Mouse (Mus musculus): ENCODE results near the gene Sass6. TPM values are rescaled to one million over a fixed set of nuclear protein-coding genes. Genes with fewer than 3 reads are reported as not detected.
"Not testable (repeated sequence)": the region's sequence is repeated elsewhere in the genome, so short reads cannot be mapped to it uniquely, and the experiment has no call there.

Gene Sass6
- total RNA-seq, 2 experiments from 2014 or later, result 8.2 to 9.2 TPM

DNA sequence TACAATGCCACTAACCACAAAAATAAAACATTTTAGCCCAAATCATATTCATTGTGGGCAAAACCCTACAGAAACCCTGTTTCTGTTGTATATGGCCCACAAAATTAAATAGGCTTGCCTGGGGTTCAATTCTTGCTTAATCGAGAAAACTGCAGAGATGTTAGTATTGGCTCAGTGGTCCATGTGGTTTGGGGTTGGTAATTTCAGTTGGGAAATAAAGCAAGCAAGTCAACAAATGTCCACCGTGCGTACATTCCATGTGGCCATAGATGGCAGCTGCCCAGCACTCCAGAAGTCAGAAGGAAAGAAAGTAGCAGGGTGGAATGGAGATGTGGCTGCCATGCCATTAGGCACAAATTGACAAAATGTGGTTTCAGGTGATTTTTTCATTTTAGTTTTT, 38.2 kb downstream of the Sass6 start:
- DNase-seq, result no peak

DNA sequence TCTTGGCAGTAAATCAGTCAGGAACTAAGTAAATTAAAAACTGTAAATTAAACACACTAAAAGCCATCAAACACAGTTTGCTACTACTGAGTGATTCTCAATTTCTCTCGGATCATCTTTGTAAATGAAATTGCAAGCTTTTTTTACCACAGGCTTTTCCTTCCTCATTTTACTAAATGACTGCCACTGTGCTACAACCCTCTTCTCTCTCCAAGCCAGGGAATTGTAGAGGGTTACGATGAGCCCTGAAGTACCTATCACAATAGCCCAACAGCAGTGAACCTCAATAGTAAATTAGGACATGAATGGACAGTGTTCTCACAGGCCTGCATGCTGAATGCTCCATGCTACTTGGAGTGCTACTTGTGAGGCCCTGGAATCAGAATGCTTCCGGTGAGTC, 39.3 kb downstream of the Sass6 start:
- DNase-seq, result no peak

- no peak for DNase-seq
Measured at GRCm38 (mm10) chr3:116634853-116635252, 40.1 kb downstream of the Sass6 start.

- DNase-seq, result no peak
Measured at GRCm38 (mm10) chr3:116635799-116636198, 41.0 kb downstream of the Sass6 start.

GRCm38 (mm10) chr3:116637693-116638476, 43.1 kb downstream of the Sass6 start:
- no peak for DNase-seq

GRCm38 (mm10) chr3:116638572-116638971, 43.8 kb downstream of the Sass6 start:
- no peak for DNase-seq

- no peak for DNase-seq
Measured at GRCm38 (mm10) chr3:116640024-116640423, 45.2 kb downstream of the Sass6 start.

GRCm38 (mm10) chr3:116641811-116642371, 47.1 kb downstream of the Sass6 start:
- DNase-seq, result no peak

DNA sequence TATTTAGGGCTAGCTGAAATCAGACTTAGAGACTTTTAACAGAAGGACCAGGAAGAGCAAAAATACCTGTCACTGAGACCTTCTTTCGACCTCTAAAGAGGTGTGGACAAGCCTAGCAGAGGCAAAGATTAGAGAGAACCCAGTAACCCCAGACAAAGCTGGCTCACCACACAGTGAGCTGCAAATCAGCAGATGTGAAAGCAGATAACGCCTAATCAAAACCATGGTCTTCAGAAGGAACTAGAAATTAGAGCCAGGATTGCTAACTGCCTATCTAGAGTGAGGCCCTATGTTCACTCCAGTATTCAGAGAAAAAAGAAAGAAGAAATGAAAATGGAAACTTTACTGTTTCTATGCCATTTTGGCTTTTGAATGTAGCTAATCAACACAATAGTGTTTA, 47.6 kb downstream of the Sass6 start:
- no peak for DNase-seq

- DNase-seq, result no peak
Measured at GRCm38 (mm10) chr3:116646387-116646786, 51.6 kb downstream of the Sass6 start.

DNA sequence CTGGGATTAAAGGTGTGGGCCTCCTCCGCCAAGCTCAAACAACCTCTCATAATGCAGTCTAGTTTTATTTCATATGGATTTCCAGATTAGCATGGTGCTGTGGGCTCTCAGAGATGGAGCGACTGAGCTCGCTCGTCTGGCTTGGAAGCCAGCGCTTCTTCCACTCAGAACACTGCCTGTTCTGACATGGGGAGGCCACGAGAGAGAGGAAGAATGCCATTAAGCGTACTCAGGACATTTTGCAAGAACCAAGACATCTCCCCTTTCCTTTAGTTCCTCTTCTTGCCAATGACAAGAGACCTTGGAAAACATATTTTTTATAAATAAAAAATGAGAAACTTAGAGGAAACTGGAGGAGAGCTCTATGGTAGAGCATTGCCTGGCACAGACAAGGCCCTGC, 54.0 kb downstream of the Sass6 start:
- DNase-seq, result no peak

DNA sequence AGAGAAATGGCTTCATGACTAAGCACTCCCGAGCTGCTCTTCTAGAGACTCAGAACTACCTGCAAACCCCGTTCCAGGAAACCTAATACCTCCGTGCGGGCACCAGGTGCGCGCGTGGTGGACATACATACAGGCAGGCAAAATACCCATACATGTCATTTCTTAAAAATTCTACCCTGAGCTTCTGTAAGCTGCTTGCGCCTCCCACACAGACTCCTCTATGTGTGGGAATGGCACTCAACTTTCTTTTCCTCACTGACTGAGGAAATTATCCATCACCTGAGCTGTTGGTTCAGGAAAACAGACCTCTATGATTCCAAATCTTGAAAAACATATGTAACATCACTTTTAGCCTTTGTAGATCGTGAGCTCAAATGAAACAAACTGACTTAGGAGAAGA, 55.9 kb downstream of the Sass6 start:
- no peak for DNase-seq

- DNase-seq, result no peak
Measured at GRCm38 (mm10) chr3:116652033-116652446, 57.3 kb downstream of the Sass6 start.

DNA sequence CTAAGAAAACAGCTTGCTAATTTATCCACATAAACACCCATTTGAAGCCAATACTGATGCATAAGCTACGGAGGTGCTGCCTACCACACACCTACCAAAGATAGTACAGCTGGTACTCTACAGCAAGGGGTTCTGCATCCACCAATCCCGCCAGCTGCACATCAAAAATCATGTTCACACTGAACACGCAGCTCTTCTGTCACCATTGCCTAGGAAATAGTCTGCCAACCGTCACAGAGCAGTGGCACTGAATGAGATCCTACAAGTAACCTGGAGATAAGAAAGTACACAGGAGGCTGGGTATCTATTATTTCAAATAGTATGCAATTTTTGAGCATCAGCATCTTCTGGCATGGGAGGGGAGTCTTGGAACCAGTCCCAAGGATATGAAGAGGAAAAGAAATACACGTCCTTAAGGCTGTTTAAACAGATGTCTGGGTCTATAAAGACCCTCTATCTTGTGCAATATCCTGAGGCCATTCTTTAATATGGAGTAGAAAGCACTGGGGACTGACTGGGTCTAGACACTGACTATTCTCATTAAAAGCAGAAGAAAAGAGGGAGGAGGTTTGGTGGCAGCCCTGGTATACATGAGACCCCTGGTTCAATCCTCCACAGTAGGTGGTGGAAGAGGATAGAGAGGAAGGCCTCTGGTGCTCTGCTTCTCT, 58.6 kb downstream of the Sass6 start:
- no peak for DNase-seq

GRCm38 (mm10) chr3:116654051-116654450, 59.3 kb downstream of the Sass6 start:
- not testable (repeated sequence) for DNase-seq

- no peak for DNase-seq
Measured at GRCm38 (mm10) chr3:116656184-116656965, 61.6 kb downstream of the Sass6 start.

DNA sequence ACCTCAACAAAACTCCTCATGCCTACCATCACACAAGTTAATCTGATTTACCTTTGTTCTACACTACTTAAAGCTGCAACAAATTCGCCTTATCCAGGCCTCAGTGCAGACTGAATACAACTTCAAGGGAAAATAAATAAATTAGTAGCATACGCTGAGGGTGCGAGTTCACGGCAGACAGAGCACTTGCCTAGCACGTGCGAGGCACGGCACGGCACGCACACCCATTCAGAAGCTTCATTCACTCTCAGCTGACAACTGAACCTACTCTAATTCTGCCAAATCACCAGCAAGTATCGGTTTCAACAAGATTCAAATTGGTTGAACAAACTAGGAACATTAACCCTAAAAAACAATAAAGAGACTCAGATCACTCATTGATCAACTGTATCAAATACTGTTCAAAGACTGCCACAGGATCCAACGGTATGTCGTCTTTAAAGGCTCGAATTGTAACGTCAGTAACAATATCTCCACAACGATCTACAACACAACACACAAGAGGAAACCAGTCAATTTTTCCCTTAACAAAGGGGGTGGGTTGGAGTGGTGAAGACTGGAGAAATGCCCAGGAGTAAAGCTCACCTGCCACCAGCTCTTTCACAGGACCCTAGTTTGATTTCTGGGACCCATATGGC, 64.3 kb downstream of the Sass6 start:
- DNase-seq, result no peak

GRCm38 (mm10) chr3:116659856-116660430, 65.2 kb downstream of the Sass6 start:
- no peak for DNase-seq

DNA sequence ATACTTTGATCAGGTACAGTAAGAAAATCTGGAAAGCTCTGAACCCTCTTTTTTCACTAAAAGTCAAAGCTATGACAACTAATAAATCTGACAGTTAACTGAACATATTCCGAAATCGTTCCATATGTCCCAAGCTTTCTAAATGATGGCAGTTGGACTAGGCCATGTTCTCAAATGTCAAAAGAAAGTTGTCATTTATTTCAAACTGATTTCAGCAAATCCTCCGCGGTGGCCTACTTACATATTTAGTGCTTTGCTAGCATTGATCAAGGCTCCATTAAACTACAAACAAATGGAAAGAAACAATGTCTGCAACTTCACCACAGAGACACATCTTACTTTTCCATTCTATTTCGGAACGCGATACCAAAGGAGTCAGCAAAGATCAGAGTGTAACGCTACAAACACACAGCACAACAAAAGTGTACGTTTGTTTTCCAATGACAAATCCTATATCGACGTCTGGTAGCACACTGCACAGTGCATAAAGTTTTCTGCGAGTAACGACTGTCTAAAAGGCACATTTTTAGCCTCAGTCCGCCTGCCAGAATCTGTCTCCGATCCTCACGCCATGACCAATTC, 66.6 kb downstream of the Sass6 start:
- DNase-seq, result no peak

DNA sequence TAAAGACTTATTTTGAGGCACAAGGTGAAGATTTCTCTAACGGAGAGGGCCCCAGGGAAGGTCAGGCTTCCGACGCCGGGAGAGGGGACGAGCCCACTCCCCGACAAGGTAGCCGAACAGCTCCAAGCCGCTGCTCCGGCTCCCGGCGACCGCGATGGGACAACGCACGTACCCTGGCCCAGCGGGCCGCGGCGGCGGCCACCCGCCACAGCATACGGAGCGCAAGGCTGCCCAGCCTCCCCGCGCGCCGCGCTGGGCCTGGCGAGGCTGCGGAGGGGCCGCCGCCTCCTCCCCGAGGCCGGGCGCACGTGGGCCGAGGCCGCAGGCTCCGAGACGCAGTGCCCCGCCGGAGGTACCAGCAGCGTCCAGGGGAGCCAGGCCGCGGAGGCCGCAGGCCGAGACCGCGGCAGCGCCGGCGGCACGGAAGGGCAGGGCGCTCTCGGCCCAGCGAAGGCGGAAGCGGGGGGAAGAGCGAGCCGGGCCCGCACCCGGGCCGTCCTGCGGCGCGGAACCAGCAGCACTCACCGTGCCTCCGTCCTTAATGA, 67.2 kb downstream of the Sass6 start:
- DNase-seq, result peak; percentile 37 to 44

- peak; percentile 99 for DNase-seq
Measured at GRCm38 (mm10) chr3:116662463-116662863, 67.7 kb downstream of the Sass6 start, which contains the start of gene Mfsd14a. Mfsd14a (minus strand) TSS chr3:116662677.

All from layer of hippocampus, postnatal 36 days (tissue).